Comparison of ENCODE assay signal across 8 mouse cellular contexts in genomic region chr3:85917600-85917999, GRCm38 (mm10). TPM values are rescaled to one million over a fixed set of nuclear protein-coding genes. Genes with fewer than 3 reads are reported as not detected.
A peak's percentile ranks its signal among the peaks of the same experiment; 100 is the strongest.
DNase-seq lines count a peak whose midpoint lies in the region; ATAC-seq lines count a peak whose summit lies in the region.

No protein-coding gene starts in this region.

- no peak overlapping the region for H3K9ac ChIP-seq in liver, embryonic 12.5 days

- no peak overlapping the region for H3K4me3 ChIP-seq in liver, embryonic 12.5 days

- DNase-seq in adrenal gland, adult (ENCODE audit: inconsistent age in 2 of 2, low spot score in 1 of 2) = peak; percentile 19 to 78
- DNase-seq in adrenal gland, postnatal 4 days (ENCODE audit: low spot score in 2 of 2) = no peak
- peak; percentile 7 for DNase-seq in liver
- peak; percentile 35 for DNase-seq in adrenal gland, postnatal 25 days
- peak; percentile 37 for DNase-seq in left cerebral cortex, postnatal 4 days

- no peak overlapping the region for H3K4me2 ChIP-seq in liver, embryonic 12.5 days

- intact Hi-C loops in left cerebral cortex, postnatal 4 days (cut with DNase I) = loop anchor here (5.0 to 10.0 kb wide), 2 partner anchors 210 to 343 kb away; partner anchors contain the start of gene Gatb

- H3K27me3 ChIP-seq in liver, embryonic 12.5 days (replicated peaks) = no peaks in the 10 kb centered on the region

- no peaks in the 10 kb centered on the region for H3K4me1 ChIP-seq in liver, embryonic 12.5 days

- no peak overlapping the region for H3K27ac ChIP-seq in liver, embryonic 12.5 days

- no peaks in the 10 kb centered on the region for H3K9me3 ChIP-seq in liver, embryonic 12.5 days (replicated peaks)

- no peak for ATAC-seq in liver, embryonic 12.5 days
- ATAC-seq in frontal cortex, adult (ENCODE audit: low TSS enrichment) = peak; percentile 64
- ATAC-seq in megakaryocyte, adult 5-6 weeks (ENCODE audit: poor library complexity, severe bottlenecking) = no peak

- H3K36me3 ChIP-seq in liver, embryonic 12.5 days = no peaks in the 10 kb centered on the region

- WGBS in liver, embryonic 12.5 days (ENCODE audit: insufficient replicate concordance) = 12% methylated on average over 4 of the region's 4 CpGs

RNA-seq across cellular contexts. Expression of gene Gm37240, which starts 30.3 kb away (rescaled TPM):
- total RNA-seq in adrenal gland, postnatal 4 days (2021) = 1 to 10 TPM; 8.0 to 8.3 TPM
- polyA plus RNA-seq in liver, embryonic 12.5 days (2016; fragmentation: Nextera tagmentation; extraction: Ambion mirVana) = 0.52 and 1.1 TPM in 2 replicates
- 4.4 and 10.8 TPM in 2 replicates for total RNA-seq in adrenal gland, postnatal 25 days (2021)
- total RNA-seq in left cerebral cortex, postnatal 4 days (2021) = 1 to 10 TPM; 3.3 to 3.6 TPM
- 0.07 TPM in 1 of 2 replicates, not detected in the other for total RNA-seq in megakaryocyte, adult 5-6 weeks (2015)
- total RNA-seq in megakaryocyte, adult 5-6 weeks (2017) = 0.04 and 0.15 TPM in 2 replicates

RNA-seq across cellular contexts. Expression of gene Glt28d2, which starts 30.3 kb away (rescaled TPM):
- 1 to 10 TPM; 2.4 to 2.5 TPM for total RNA-seq in adrenal gland, postnatal 4 days (2021)
- polyA plus RNA-seq in liver, embryonic 12.5 days (2016; fragmentation: Nextera tagmentation; extraction: Ambion mirVana) = 0.20 and 0.24 TPM in 2 replicates
- 1.7 and 2.9 TPM in 2 replicates for total RNA-seq in adrenal gland, postnatal 25 days (2021)
- 1 to 10 TPM; 1.1 to 2.5 TPM for total RNA-seq in left cerebral cortex, postnatal 4 days (2021)
- total RNA-seq in megakaryocyte, adult 5-6 weeks (2015) = not detected in 2 replicates
- total RNA-seq in megakaryocyte, adult 5-6 weeks (2017) = not detected in 2 replicates

RNA-seq across cellular contexts. Expression of gene Sh3d19, which starts 53.3 kb away (rescaled TPM):
- 10 to 100 TPM; 27.0 to 29.3 TPM for total RNA-seq in adrenal gland, postnatal 4 days (2021)
- 11.9 and 12.7 TPM in 2 replicates for polyA plus RNA-seq in liver, embryonic 12.5 days (2016; fragmentation: Nextera tagmentation; extraction: Ambion mirVana)
- 19.9 and 21.2 TPM in 2 replicates for total RNA-seq in adrenal gland, postnatal 25 days (2021)
- total RNA-seq in left cerebral cortex, postnatal 4 days (2021) = 10 to 100 TPM; 64.4 to 72.2 TPM
- 0.59 and 0.80 TPM in 2 replicates for total RNA-seq in megakaryocyte, adult 5-6 weeks (2015)
- 1.1 TPM in 2 replicates for total RNA-seq in megakaryocyte, adult 5-6 weeks (2017)

Comparison
In these comparisons a context has a peak if more than half of its experiments do, and no peak if none do; other contexts are left out.
1. DNase-seq: peak in adrenal gland, adult (2 of 2), liver (single experiment), adrenal gland, postnatal 25 days (single experiment) and left cerebral cortex, postnatal 4 days (single experiment); none in adrenal gland, postnatal 4 days (0 of 2).